Mouse (Mus musculus) left cerebral cortex, postnatal 36 days (tissue): ENCODE measurements around the gene Gpr83. TPM values are rescaled to one million over a fixed set of nuclear protein-coding genes. Genes with fewer than 3 reads are reported as not detected.
A peak's percentile ranks its signal among the peaks of the same experiment; 100 is the strongest.

Source experiments
- DNase-seq, 2 experiments: peaks; one replicate each; pipeline ENCODE4 v3.0.0; 2021 to 2022; ENCODE audit warnings: low spot score in 2 of 2, mixed read lengths in 1 of 2
- intact Hi-C: fragments of 180-260 bp; cut with DNase I; formaldehyde crosslinking; loops from one replicate; pipeline ENCODE4 v1.15.1; 2025
- total RNA-seq, 2 experiments: library from RNA; stranded (reverse); gene quantifications; 2 replicates each; pipeline ENCODE4 v1.2.3; 2021

Gene Gpr83
- total RNA-seq, result 10 to 100 TPM; 21.7 to 27.3 TPM

GRCm38 (mm10) chr9:14859868-14860639 is at the start of gene Gpr83:
TSS of gene Gpr83 (plus strand) at chr9:14860210.
- intact Hi-C loops, result no loop called here
- peak; percentile 67 to 78 for DNase-seq

GRCm38 (mm10) chr9:14821396-14821795 is 38.6 kb upstream of the Gpr83 start:
- no peak for DNase-seq
- intact Hi-C loops, result no loop called here

GRCm38 (mm10) chr9:14824840-14825239 is 35.2 kb upstream of the Gpr83 start:
- intact Hi-C loops, result no loop called here
- DNase-seq, result no peak

- no peak for DNase-seq
- intact Hi-C loops, result no loop called here
Measured at GRCm38 (mm10) chr9:14827875-14828274, 32.1 kb upstream of the Gpr83 start.

GRCm38 (mm10) chr9:14832046-14832445 is 28.0 kb upstream of the Gpr83 start:
- intact Hi-C loops, result no loop called here
- DNase-seq, result no peak

- no peak for DNase-seq
- intact Hi-C loops, result no loop called here
Measured at GRCm38 (mm10) chr9:14835335-14836075, 24.5 kb upstream of the Gpr83 start.

- intact Hi-C loops, result no loop called here
- no peak for DNase-seq
Measured at GRCm38 (mm10) chr9:14839527-14839926, 20.5 kb upstream of the Gpr83 start.

- intact Hi-C loops, result no loop called here
- DNase-seq, result no peak
Measured at GRCm38 (mm10) chr9:14839970-14840369, 20.0 kb upstream of the Gpr83 start.

- DNase-seq, result no peak
- intact Hi-C loops, result no loop called here
Measured at GRCm38 (mm10) chr9:14841878-14842761, 17.9 kb upstream of the Gpr83 start.

GRCm38 (mm10) chr9:14843311-14843857 is 16.6 kb upstream of the Gpr83 start:
- intact Hi-C loops, result no loop called here
- no peak for DNase-seq

GRCm38 (mm10) chr9:14843901-14844300 is 16.1 kb upstream of the Gpr83 start:
- no peak for DNase-seq
- intact Hi-C loops, result no loop called here

GRCm38 (mm10) chr9:14846428-14846827 is 13.6 kb upstream of the Gpr83 start:
- intact Hi-C loops, result no loop called here
- DNase-seq, result no peak

GRCm38 (mm10) chr9:14848267-14848935 is 11.6 kb upstream of the Gpr83 start:
- DNase-seq, result no peak
- intact Hi-C loops, result no loop called here

- intact Hi-C loops, result no loop called here
Measured at GRCm38 (mm10) chr9:14854585-14854984, 5.4 kb upstream of the Gpr83 start.

GRCm38 (mm10) chr9:14856922-14857654 is 2.9 kb upstream of the Gpr83 start:
- intact Hi-C loops, result no loop called here
- no peak for DNase-seq

More at GRCm38 (mm10) chr9:14854585-14854984, 5.4 kb upstream of the Gpr83 start:
- DNase-seq, result no peak

- intact Hi-C loops, result no loop called here
- no peak for DNase-seq
Measured at GRCm38 (mm10) chr9:14858170-14858706, 1.8 kb upstream of the Gpr83 start.

GRCm38 (mm10) chr9:14858782-14859181 is 1.2 kb upstream of the Gpr83 start:
- intact Hi-C loops, result no loop called here
- DNase-seq, result no peak

- DNase-seq, result no peak
- intact Hi-C loops, result no loop called here
Measured at GRCm38 (mm10) chr9:14863126-14863525, 3.1 kb downstream of the Gpr83 start.
